Mouse (Mus musculus) testis, postnatal 14 days (tissue): ENCODE measurements around the gene Spata1.

Experiments used
- DNase-seq: peaks from one replicate; pipeline ENCODE4 v3.0.0; 2021; ENCODE audit warnings: low spot score

Spata1 gene

DNA sequence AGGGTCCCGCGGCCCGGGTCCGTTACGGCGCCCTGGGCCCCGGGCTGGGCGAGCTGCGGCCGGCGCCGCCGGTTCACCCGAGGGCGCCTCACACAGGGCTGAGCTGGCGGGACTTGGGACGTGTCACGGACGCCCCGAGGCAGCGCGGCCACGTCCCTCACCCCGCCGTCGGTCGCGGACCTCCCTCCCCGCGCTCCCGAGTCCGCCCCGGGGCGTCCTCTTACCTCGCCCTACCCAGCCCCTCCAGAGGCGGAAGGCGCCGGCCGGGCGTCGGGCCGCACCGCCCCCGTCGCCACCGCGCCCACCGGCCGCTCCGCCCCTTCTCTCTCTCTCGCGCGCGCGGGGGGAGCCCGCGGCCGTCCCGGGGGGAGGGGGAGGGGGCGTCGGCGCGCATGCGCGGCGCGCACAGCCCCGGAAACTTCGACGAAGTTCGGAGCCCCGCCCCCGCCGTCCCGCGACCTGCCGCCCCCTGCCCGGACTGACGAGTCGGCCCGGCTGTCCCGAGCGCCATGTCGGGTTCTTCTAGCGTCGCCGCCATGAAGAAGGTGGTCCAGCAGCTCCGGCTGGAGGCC, at the start of gene Spata1, which contains the start of gene Gng5:
Gene Spata1, minus strand, starts transcription at position 323 of the 572 bp plus-strand sequence.
Gene Gng5, plus strand, starts transcription at position 377 of the 572 bp plus-strand sequence.
- DNase-seq, result peak; percentile 88

DNA sequence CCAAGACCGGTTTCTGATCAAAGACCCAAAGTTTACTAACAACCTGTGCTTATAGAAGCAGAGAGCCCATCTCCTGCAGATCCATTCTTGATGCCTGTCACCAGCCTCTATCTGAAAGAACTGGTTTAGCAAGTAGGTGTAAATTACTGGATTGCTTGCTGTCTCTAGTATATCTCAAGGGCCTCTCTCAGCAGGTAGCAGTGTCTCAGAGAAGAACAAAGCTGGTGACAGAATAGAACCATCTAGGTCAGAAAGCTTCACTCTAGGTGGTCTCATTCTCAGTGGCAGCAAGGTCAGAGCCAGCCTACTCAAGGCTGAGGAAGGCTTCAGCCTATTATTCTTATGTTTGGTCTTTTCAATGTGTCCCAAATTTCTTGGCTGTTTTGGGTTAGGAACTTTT, 44.1 kb upstream of the Spata1 start:
- no peak for DNase-seq

DNA sequence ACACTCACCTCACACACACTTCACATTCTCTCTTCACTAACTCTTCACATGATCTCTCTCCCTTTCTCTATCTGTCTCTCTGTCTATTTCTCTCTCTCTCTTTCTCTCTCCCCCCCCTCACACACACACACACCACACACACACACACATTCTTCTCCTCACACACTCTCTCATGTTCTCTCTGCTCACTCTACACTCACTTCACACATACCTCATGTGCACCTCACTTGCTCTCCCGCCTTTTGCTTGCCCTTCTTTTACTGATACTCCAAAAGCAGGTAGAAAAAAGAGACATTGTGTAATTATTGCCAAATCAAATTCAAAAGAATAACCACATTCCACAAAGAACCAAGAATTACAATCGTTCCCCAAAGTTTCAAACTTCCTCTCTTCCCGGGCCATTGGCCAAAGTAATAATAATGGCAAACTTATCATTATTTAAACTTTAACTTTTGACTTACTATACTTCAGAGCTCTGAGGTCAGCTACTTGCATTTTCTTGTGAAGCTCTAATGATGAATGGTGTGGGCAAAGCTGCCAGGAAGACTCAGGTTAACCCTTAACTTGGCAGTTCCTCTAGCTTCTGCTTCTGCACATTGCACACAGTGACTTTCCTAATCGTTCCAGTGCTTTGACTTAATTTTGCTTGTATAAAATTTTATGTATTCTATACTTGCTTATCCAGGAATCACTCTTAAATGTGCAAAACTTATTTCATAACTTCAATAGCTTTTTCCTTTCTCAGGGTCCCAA, 41.1 kb upstream of the Spata1 start:
- no peak for DNase-seq

DNA sequence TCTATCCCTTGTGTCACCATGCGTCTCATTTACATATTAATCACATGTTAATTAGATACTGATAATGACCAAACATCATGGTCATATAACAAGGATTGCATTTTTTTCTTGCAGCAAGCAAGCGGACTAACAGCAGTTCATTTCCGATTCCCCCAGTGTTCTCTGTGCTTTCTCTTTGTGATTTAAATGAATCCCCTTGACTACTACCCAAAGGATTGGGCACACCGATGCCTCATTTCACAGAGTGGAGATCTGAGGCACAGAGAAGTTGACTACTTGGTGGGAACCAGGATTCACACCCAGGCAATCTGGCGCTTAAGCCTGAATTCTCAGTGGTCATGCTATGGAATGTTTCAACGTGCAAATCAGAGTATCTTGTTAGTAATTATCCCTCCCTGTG, 35.4 kb upstream of the Spata1 start:
- no peak for DNase-seq

DNA sequence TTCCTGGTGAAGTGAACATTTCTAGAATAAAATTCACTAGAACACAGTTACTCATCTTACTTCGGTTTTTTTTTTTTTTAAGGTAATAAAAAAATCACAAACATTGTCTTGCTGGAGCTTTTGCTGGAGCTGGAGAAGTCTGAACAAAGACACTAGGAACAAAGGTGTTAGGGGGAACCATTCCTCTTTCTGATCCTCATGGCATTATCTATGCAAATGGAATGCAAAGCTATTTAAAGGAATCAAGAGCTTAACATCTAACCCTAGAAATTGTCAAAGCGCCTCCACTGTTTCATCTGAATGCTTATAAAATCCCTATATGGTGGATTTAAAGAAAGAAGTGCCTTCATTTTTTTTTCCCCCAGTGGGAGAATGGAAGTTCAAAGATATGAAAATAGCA, 28.8 kb upstream of the Spata1 start:
- no peak for DNase-seq

DNA sequence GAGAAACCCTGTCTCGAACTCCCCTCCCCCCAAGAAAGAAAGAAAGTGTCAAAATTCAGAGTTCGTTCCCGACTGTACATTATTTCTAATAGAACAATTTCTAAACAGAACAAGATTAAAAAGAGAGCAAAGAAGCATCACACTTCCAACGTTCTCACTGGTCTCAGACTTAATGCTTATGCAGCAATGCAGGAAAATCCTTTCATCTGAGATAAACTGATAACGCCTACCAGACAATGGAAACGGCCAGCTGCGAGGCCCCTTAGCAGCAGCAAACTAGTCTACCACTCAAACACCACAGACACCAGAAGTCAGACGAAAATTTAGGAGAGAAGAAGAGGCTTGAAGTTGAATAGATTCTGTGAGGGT, 22.1 kb upstream of the Spata1 start:
- no peak for DNase-seq

DNA sequence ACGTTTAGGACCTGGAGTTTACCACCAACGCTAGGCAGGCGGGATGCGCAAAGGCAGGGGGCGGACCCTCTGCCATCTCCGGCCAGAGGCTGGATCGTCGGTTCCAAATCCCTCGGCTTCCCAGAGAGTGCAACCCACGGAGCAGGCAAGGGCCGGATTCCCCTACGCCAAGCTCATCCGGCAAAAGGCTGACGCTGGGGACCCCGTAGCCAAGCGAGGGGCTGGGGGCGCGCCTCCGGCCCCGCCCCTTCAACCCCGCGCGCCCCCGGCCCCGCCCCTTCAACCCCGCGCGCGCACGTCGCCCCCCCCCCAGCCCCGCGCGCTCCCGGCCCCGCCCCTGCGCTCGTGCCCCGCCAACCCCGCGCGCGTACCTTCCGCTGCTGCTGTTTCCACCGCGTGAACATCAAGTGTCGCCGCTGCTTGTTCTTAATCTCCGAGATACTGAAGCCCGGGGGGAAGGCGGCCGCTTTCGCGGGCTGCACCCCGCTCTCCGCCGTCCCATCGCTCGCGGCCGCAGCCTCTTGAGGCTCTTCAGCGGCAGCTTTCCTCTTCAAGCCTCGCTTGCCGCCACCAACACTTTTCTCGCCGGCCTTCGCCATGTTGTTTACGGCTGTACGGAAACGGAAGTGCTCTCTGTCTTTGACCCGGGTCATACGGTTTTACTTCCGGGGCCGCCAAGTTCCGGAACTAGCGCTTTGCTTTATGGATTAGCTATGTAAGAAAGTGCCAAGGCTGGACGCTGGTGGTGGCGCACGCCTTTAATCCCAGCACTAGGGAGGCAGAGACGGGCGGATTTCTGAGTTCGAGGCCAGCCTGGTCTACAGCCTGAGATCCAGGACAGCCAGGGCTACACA, 21.5 kb upstream of the Spata1 start, which contains the start of gene Rpf1:
Gene Rpf1, minus strand, starts transcription at position 632 of the 854 bp plus-strand sequence.
- DNase-seq, result peak; percentile 91

DNA sequence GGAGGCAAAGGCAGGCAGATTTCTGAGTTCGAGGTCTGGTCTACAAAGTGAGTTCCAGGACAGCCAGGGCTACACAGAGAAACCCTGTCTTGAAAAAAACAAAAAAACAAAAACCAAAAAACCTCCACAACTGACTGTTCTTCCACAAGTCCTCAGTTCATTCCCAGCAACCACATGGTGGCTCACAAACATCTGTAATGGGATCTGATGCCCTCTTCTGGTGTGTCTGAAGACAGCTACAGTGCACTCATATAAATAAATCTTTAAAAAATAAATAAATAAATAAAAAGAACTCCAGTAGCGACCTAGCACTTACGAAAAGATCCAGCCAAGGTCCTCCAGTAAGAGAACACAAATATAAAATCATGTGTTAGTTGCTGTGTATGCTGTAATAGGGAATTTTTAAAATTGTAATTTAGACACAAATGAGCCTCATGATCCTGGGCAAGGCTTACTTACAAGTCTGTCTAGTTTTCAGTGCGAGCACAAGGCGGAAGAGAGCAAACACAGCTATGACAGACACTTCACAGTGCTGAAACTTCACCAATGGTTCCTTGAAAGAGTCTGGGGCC, 20.8 kb upstream of the Spata1 start:
- DNase-seq, result no peak

DNA sequence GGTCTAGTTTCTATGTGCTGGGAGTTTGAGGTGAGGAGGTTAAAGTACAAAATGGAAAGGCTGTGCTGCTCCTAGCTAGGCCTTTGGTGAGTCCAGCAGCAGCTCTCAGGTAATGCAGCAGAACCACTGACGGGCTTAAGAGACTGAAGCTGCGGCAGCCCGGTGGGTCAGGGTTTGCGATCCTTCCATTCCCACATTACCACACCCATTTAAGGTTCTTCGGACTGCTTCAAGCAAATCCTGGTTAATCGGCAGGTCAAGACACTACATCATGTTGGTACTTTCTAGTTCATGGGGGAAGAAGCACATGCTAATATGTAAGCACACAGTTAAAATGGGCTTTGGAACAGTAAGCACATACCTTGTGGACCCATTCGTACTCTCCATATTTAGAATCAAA, 7.2 kb upstream of the Spata1 start:
- no peak for DNase-seq

DNA sequence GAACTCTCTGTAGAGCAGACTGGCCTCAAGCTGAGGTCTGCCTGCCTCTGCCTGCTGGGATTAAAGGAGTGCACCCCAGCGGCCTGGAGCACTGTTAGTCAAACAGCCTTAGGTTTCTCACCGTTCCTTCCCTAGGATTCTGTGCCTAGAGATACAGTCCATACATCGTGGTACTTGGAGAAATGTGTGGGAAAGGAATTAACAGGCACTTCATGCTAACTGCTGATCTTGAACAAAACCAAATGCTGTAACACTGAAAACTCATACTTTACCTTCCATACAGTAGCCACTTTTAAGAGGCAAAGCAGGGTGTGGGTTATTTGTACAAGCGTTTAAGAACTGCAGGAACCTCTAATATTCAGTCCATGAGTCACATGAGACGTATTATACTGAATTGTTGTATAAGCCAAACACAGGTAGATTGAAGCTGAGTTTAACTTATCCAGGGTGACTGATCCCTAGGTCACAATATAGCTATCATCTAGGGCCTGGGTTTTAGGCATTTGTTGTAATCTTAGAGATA, 2.1 kb upstream of the Spata1 start:
- no peak for DNase-seq

DNA sequence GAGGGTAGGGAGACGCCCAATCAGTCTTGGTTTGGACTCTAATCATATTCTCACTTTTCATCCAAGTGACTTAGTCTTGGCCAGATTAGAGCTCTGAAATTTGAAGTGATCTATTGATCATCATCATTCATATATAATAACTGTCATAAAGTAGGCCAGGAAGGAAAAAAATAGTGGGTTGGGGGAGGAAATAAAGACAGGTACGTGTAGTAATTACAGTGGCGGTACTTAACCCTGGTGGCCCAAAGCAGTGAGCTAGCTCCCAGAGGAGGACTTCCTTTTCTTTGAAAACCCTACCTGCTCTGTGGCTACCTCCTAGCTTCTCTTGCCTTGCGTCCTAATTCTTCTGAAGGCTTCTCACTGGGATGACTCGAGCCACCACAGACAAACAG, 1.3 kb upstream of the Spata1 start:
- no peak for DNase-seq

DNA sequence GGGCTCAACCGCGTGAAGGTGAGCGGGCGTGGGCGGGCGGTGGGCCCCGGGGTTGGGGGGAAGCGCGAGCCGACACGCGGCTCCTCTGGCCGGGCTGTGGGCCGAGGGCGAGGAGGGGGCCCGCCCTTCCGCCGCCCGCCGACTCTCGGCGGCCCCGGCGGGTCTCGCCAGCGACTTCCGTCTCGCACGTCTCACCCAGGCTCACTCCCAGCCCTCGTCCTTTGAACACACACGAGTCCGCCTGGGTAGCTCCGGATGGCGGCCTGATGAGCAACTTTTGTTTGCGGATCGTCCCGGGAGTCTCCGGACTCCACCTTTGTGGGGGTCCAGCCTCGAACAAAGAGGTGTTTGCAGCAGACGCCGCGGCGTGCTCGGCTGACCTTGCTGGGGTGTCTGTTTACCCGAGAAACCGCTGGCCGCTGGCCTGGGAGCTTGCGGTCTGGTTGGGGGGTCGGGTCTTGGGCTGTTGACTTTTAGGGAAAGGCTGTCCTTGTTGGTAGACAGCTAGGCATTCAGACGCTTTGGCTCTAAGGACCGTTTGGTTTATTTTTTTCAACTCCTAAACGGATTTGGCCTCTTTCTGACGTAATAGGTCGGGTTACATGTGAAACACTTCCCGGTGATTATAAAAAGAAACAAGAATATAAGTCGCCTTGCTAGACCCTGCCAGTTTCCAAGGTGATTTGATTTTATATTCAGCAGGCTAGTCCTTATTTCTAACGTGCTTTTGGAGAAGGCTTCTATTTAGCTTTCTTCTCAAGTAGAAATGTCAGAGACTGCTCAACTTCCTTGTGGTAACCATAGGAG, 653 bp upstream of the Spata1 start:
- peak; percentile 77 for DNase-seq

DNA sequence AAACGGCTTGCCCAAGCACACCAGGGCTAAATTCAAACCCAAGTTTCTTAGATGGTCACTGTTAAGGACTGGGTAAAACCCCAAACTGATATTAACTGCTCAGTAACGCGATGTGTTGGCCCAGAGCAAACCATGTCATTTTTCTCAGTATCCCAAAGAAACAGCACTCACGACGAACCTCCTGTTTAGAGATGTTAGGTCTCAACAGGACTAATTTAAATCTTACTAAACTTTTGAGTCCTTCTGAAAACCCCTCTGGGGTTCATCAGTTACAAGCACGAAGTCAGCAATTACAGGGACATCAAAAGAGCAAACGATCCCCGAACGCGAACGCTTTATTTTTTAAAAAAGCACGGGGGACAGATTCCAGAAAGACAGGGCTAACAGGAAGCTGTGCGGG, 564 bp downstream of the Spata1 start:
- no peak for DNase-seq

DNA sequence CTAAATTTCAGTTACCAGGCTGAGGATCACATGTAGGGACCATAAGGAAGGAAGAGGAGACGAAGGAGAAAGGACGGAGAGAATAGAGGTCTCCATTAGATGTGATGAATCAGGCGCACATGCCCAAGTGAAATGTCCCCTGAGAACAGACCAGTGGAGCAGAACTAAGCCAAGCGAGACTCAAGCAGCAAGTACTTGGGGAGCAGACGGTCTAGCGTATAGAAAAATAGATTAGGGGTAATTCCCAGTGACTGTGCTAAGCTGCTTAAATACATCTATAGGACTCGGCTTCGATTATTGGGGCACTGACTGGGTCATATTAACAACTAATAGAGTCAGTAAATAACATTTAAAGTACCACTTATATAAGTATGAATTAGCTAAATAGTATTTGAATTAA, 4.6 kb downstream of the Spata1 start:
- DNase-seq, result no peak

DNA sequence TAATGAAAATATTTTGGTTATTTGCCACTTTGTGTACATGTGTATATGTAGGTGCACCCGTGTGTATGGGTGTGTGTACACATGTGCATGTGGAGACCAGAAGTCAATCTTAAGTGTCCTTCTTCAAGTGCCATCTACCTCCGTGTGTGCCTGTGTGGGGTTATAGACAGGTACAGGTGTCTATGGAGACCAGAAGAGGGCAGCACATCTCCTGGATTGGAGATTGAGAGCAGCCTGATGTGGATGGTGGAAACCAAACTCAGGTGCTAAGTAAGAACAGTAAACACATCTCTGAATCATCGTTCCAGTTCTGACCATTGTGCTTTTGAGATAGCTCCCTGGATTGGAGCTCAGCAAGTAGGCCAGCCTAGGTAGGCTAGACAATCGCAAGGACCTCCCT, 13.1 kb downstream of the Spata1 start:
- DNase-seq, result no peak

DNA sequence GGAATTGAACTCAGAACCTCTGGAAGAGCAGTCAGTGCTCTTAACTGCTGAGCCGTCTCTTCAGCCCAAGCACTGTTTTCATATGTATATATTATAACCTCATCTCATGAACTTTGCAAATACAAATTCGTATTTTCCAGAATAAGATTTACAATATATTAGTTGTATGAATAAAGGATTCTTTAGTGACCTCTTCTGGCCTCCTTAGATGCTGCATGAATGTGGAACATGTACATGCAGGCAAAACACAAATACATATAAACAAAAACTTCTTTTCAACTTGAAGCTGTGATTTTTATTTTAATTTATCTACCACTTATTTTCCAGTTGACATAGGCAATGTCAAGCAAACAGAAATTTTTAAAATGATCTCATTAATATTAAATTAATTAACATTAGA, 17.5 kb downstream of the Spata1 start:
- DNase-seq, result no peak

DNA sequence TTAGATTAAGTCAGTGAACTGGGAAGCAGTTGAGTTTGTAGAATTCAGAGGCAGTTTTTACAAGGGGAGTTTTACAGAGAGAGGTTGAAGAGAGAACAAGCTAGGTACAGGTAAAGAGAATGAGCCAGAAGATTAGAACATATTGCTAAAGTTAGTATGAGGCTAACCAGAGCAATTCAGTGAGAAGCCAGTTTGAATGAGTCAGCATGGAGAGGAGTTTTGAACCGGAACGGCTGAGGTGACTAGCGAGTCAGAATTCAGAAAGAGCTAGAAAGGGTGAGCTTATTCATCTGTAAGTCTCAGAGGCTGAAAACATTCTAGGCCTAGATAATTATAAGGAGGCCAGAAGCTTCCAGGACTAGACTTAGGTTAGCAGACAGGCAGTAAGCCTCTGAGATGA, 25.1 kb downstream of the Spata1 start:
- DNase-seq, result no peak

DNA sequence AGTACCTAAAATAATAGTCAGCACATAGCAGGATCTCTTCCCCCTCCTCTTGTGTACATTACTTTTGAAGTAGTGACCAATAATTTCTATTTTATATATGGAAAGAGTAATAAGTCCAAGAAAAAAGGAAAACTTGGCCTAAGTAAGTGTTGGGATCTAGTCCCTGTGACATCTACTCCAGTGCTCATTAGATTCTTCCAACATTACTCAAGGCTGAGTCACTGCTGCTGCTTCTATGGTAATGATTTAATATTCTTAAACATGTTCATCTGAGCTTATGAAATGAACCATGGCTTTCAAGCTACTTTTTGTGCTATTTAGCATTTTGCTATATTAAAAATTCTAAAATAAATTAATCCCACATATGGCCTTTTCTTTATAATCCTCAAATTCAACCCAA, 25.8 kb downstream of the Spata1 start:
- DNase-seq, result no peak

DNA sequence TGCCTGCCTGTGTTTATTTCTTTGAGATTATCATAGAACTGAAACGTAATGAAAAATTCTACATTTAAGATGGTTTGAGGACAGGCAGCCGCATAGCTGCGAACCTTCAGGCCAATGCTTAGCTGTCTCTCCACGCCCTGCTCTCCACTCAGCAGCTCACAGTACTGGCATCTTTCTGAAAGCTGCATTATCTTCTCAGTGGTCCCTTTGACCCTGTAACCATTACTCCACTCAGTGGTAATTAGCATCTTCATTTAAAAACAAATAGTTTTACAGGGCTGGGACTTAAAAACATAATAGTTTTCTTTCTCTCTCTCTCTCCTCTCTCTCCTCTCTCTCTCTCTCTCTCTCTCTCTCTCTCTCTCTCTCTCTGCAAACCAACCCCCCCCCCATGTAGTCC, 26.9 kb downstream of the Spata1 start:
- DNase-seq, result no peak

DNA sequence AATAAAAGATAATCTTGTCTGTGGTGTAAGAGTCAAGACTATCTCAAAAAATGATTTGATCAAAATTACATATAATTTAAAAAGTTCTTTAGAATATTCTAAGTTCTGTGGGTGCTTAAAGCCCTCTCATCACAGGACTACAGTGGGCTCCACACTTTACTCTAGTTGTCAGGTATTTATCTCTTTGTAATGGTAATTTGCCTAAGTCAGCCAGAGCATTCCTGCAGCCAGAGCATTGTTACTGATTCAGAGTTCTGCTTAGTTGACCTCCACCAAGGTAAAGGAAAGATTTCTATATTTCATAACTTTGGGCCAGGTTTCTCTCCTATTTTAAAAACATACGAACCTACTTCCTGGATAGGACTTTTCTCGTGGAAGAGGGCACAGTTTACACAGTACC, 30.3 kb downstream of the Spata1 start:
- DNase-seq, result no peak

DNA sequence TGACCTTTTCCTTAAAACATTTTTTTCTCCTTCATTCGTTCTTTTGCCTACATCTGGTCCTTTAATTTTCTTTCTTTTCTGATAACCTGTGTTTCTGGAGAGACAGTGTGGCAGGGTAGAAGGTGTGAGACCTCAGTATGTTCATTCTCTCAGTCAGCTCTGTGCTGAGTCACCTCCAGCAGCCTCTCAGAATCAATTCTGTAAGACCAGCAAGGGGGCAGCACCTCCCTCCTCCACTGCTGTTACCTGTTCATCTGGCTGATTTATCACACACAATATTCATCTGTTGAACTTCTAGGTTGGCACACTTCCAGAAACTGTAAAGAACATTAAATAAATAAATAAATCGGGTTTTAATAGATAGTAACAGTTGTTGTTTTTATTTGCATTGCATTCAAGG, 36.6 kb downstream of the Spata1 start:
- no peak for DNase-seq

DNA sequence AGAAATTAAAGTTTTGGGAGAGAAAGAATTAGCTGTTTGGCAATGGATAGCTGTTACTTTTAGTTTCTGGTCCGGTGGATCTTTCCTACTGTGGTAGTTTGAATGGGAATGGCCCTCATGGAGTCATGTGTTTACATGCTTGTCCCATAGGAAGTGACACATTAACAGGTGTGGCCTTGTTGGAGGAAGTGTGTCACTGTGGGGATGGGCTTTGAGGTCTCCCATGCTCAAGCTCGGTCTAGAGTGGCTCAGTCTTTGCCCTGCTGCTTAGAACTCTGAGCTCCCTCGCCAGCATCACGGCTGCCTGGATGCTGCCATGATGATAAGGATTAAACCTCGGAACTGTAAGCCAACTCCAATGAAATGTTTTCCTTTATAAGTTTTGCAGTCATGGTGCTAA, 48.2 kb downstream of the Spata1 start:
- DNase-seq, result no peak
